Mouse (Mus musculus): ENCODE measurements around the gene Pax5.

DNA sequence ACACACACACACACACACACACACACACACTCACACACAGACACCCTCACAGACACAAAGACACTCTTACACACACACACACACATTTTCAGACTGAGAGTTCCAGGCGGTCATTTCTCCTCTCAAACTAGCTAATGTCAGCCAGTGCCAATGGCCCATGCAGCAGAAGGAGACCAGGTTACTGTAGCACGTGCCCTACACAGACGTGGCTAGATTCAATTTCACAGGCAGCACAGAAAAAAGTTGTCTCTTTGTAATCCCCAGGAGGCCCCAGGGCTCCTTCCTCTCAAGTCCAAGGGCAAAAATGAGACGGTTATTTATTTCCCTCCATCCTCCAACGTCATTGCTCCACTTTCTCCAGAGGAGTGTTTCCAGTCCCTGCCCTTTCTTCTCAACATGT, 31.6 kb downstream of the Pax5 start:
- TF ChIP-seq GATA1 (IDR thresholded peaks at IDR 0.05; ENCODE audit: borderline replicate concordance, low read length), result no peak
- no peak for TF ChIP-seq FLI1 (IDR thresholded peaks at IDR 0.05; ENCODE audit: low read length)

Measured in megakaryocyte, embryonic 14.5 days (primary cell).